Mouse (Mus musculus): Measurements from ENCODE around the gene Meis3.

The Meis3 gene

DNA sequence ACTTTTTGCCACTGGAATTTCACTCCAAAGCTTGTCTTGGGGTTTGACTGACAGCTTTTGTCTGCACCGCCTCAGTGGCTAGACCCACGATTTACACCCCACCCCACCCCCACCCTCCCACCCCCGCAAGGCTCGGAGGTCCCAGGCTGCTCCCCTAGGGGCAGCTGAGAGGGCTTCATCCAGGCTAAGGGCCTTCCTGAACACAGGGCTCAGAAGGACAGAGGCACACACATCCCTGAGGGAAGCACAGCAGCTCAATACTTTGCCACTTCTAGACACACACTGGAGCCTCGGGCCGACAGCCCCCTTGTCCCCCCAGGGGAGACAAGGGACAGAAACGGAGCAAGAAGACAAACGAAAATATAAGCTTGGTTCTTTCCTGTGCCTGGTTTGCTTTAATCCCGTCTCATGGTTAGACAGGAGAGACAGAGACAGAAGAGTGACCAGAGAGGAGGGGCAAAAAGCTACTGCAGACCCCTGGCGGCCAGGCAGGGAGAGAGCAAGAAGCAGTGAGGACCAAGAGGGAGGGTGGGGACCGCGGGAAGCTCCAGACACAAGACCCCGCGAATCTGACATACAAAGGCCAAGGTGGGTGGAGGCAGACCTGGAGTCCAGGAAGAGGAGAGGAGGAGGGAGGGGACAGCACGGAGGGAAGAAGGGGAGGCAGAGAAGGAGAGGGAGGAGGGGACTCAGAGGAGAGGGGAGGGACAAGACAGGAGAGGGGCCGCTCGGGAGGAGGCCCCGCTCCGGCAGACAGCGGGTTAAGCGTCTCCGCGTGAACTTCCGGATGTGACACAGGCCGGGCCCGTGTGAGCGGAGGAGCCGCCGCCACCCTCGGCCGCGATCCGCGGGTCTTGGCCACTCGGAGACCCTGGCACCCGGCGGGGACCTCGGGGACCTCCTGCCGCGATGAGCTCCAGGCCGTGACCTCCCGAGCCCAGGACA is at the start of gene Meis3:
Gene Meis3, plus strand, starts transcription at position 494 of the 945 bp plus-strand sequence.
- no peak for DNase-seq (ENCODE audit: low spot score)

DNA sequence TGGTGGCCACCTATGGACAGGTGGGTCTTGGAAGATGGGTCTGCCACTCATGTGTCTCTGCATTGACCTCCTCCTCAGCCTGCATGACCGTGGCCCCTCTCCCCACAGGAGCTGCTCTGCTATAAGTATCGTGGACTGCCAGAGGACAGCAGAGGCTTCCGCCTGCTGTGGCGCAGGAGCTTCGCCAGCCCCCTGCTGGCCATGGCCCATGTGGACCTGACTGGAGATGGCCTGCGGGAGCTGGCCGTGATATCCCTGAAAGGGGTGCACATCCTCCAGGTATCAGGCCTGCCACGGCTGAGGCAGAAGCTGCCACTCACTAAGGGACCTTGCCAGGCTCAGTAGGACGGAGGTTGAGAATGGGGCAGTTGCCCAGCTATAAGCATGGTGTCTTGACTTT is 49.1 kb upstream of the Meis3 start:
- DNase-seq (ENCODE audit: low spot score), result no peak

DNA sequence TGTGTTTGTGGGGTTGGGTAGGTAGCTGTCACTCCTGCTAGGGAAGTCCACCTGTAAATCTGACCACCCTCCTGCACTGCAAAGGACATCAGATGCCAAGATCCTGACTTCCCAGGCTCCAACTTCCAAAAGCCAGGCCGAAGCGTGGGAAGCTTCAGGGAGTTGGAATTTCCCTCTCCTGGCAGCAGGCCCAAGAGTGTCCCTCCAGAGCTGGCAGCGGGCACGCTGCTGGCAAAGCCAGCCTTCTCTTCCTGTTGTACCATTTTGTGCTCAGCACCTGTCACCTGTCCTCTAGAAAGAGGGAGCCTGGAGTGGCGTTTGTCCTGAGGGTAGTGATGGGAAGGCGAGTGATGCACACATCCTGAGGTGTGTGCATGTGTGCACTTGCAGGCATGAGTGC is 46.5 kb upstream of the Meis3 start:
- DNase-seq (ENCODE audit: low spot score), result no peak

DNA sequence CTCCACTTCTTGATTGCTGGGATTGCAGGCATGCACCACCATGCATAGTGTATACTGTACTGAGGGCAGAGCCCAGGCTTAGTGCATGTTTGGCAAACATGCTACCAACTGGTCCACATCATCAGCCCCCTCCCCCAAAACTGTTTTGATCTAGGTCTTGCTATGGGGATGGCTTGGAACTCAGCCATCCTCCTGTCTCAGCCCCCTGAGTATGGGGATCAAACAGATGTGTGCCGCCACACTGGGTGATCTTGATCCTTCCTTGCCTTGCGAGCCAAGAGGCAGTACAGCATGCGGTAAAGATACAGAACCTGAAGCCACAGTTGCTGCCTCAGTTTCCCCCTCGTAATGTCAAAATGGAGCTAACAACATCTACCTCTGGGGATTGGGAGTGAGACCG is 46.0 kb upstream of the Meis3 start:
- no peak for DNase-seq (ENCODE audit: low spot score)

DNA sequence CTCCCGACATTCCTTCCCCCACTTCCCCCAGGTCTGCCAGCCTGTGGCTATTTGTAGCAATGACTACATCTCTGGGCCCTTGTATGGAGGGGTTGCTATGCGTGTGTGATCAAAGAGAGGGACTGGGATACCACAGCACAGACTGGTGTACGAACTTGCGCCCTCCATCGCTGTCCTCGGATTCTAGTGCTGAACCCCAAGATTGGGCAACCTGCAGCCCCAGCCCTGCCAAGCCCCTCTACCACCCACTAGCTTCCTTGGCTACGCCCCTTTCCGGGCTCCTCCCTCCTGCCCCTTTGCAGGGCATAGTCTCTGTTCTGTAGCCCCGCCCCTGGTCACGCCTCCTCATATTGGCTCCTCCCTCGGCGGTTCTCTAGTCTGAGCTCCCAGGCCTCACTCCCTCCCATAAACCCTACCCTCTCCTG is 45.5 kb upstream of the Meis3 start, which contains the start of gene Slc8a2:
Gene Slc8a2, plus strand, starts transcription at position 406 of the 425 bp plus-strand sequence.
- DNase-seq (ENCODE audit: low spot score), result peak; percentile 47

DNA sequence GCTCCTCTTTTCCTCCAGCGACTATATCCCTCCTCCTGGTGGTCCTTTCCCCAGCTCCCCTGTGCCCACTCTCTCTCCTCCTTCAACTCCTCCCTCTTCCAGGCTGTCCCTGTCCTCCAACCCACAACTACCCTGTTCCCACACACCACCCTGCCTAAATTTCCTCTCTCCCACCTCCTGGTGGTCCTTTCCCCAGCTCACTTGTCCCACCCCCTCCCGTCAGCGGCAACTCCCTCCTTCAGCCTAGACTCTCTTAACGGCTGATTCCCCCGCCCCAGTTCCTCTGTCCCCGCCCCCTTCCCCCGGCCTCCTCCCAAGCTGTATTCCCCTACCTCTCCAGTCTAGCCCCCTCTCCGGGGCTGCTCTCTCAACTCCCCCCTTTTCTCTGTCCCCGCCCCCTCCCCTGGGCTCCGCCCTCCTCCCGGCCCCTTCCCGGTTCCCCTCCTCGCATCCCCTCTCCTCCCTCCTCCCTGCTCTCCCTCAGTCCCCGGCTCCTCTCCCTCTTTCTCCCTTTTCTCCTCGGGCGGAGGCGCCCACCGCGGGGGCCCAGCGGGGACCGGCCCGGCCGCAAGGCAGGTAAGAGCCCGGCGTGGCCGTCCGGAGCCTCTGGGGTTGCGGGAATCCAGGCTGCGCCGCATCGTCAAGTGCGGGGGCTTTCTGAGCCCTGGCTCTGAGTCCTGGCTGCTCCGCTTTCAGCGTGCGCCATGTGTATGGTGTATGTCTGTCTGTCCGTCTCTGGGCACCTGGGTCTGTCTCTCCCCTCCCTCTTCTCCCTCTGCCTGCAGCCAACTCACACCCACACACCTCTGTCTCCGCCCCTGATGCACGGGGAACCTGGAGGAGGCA is 44.8 kb upstream of the Meis3 start:
- DNase-seq (ENCODE audit: low spot score), result no peak

DNA sequence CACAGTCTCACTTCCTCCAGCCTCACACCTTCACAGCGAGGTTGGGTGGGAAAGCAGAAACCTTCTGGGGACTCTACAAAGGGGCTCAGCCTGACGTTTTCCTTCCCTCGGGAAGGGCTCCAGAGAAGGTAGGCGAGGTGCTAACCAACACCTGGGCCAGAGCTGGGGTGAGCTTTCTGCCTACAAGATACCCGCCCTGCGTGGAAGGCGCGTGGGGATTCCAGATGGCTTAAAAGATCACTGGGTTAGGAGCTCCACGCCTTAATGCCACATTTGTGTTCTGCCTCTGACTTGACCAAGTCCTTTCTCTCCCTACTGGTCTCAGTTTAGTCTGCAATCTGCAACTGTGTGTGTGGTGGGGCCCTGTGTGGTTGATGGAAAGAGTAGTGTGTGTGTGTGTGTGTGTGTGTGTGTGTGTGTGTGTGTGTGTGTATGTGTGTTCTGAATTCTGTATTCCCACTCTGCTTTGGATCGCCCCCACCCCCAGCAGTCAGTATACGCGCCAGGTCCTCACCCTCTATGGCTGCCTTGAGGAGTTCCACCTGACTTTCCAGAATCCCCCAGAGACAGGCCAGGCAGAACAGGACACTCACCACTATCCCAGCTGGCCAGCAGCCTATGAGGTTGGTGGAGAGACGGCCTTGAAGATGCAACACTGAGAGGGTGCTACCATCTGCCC is 43.8 kb upstream of the Meis3 start:
- no peak for DNase-seq (ENCODE audit: low spot score)

DNA sequence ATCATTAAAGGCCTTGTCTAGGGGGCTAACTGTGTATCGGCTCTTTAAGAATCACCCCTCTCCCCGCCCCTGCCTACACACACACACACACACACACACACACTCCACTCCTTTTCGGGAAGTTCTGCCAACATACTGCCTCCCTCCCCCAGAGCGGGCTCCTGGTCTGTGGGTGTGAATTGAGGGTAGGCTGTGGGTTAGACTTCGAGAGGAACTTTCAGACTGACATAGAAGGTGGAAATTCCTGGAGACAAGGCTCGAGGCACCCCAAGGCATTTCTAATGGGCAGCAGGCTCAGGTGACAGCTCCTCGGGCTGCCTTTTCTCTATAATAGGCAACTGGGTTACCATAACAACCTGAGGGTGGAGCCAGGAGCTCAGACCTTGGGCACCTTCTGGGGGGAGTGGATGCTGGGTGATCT is 42.7 kb upstream of the Meis3 start:
- no peak for DNase-seq (ENCODE audit: low spot score)

DNA sequence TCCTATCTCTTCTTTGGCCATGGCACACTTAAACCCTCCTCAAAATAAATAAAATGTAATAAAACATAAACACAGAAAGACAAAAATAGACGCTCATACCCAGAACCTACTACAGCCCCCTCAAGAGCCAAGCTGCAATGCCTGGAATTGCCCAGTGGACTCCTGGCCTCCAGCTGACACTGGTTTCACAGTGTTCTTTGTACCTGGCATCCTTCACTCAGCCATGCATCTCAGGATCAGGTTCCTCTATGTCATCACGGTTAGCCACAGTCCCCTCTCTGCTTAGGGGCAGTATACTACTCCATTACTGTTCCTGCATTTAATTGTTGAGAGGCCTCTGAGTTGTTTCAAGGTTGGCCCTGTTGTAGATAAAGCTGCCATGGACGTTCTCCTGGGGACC is 42.0 kb upstream of the Meis3 start:
- DNase-seq (ENCODE audit: low spot score), result no peak

DNA sequence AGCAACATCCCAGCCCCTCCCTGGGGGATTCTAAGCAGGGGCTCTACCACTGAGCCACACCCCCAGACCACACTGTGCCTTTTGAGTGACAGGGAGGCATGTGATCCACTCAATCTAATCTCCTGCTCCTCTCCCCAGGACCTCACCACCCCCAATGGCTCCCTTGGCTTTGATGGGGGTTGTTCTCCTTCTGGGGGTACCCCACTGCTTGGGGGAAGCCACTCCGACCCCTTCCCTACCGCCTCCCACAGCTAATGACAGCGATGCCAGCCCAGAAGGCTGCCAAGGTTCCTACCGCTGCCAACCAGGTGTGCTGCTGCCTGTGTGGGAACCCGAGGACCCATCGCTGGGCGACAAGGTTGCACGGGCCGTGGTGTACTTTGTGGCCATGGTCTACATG is 41.2 kb upstream of the Meis3 start:
- DNase-seq (ENCODE audit: low spot score), result no peak

DNA sequence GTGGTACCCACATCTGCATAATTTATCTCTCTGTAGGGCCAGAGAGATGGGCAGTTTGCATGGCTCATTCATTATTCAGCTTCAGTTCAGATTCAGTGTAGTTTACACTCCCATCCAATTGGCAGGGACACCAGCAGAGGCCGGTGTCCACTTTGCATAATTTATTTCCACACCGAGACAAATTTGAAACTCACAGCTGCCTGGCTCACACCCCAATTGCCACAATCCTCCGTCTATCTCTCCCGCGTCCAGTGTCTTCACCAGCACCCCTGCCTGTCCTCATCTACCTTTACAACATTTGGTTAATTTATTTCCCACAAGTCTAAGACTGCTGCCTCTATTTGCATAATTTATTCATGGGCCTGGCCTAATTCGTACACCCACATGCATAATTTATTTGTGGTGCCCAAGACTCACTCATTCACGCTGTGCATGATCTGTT is 39.9 kb upstream of the Meis3 start:
- no peak for DNase-seq (ENCODE audit: low spot score)

DNA sequence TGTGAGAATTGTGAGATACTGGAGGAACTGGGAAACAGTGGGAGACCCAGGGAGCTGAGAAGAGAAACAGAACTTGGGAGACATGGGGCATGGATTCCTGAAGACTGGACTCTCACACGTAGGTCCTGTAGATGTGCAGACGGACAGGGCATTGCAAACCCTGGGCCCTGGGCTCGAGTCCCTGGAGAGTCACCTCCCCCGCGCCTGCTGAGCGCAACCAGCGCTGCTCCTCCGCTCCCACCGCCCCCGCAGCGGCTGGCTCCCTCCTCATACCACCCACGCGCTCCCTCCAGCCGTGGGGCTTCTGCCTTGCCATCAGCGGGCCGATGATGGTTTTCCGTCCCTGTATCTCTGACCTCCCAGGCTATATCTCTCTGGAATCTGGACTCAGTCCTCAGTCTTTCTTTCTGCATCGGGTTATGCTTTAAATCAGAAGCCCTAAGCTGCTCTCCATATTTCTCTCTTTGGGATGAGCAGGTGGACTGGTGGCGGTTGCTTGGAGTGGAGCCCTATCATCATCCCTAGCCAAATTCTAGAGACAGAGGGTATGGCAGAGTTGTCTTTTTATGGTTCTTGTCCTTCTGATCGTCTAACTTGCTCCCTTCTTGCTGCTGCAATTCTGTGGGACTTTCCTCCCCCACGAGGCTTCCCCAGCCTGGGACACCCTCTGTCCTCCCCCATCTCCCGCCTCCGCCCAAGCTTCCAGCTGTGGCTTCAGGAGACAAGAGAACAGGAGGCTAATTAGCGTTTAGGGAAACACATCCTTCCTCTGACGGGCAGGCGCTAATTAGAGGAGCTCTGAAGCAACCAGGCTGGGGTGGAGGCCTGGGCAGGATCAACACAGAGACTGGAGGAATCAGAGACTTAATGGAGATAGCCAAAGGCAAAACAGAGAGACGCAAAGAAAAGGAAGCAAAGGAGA is 28.1 kb upstream of the Meis3 start:
- DNase-seq (ENCODE audit: low spot score), result no peak

DNA sequence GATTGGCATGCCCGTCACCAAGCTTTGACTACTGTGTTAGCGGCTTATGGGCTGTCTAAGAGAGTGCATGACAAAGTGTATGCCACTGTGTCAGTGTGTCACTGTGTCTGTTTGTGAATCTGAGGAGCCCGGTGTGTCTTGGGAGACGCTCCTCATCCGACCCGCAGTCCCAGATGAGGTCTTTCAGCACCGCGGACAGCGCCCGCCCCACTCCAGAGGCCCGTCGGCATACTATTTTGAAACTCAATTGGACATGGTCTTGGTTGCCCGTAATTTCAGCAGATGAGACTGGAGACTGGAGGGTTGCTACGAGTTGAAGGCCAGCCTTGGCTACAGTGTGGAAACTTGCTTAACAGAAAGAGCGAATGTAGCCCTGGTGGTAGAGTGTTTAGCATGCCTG is 27.2 kb upstream of the Meis3 start:
- DNase-seq (ENCODE audit: low spot score), result no peak

DNA sequence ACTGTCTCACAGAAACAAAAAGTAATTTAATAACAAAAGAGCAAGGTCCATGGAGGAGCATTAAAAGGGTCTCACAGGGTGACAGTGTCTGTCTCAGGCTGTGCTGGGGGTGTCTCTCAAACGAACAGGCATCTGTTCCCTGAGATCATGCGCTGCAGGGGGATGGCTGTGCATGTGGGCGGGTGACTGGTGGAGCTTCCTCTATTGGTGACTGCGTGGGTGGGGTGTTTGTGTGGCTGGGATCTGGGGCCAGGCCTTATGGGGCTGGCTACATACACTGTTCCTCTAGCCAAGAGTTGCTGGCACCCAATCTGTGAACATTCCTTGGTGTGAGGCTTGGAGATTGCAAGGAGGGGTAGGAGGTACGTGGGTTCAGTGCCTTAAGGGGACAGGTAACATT is 25.6 kb upstream of the Meis3 start:
- DNase-seq (ENCODE audit: low spot score), result no peak

DNA sequence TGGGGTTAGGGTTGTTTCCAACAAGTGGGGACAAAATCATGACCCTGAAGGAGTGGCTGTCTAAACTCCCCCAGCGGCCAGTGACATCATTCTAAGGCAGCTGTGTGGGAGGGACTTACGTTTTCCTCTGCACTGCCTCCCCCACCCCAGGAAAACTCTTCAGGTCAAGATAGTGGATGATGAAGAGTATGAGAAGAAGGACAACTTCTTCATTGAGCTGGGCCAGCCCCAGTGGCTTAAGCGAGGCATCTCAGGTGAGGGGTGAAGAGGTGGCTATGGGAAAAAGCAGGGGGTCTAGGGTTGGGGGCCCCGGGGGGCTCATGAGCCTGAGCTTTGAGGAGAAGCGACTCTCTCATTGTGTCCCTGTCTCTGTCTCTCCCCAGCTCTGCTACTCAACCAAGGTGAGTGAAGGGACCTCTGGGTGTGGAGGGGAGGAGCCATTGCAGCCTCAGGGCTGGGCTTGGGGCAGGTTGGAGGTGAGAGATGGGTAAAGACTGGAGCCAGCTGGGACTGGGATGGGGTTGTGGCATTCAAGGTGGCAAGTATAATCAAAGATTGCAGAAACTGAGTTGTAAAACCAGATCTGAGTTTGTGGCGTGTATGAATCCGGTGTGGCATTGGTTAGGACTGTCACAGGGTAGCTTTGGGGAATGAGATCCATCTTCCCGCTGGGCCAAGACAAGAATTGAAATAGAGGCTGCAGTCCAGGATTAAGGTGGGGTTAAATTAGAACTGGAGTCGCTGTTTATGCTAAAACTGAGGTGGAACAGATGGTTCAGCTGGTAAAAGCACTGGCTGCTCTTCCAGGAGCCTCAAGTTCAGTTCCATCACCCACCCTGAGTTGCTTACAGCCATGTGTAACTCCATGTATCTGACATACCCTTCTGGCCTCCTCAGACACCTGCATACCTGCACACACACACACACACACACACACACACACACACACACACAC is 24.4 kb upstream of the Meis3 start:
- DNase-seq (ENCODE audit: low spot score), result no peak

DNA sequence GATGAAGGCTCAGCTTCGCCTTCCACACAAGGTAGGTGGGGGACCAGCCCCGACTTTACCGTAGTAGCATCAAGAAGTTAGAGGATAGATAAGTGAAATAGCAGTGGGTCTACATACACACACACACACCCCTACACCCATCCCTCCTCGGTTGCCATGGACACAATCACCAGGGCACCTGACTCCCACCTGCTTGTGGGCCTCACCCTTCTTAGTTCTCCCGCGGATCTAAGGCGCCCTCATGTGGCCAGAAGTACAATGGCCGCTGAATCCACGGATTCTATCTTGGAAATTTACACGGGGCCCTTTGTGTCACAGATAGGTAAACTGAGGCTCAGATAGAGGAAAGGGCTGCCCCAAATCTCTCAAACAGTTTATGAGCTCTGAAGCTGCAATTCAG is 21.4 kb upstream of the Meis3 start:
- no peak for DNase-seq (ENCODE audit: low spot score)

DNA sequence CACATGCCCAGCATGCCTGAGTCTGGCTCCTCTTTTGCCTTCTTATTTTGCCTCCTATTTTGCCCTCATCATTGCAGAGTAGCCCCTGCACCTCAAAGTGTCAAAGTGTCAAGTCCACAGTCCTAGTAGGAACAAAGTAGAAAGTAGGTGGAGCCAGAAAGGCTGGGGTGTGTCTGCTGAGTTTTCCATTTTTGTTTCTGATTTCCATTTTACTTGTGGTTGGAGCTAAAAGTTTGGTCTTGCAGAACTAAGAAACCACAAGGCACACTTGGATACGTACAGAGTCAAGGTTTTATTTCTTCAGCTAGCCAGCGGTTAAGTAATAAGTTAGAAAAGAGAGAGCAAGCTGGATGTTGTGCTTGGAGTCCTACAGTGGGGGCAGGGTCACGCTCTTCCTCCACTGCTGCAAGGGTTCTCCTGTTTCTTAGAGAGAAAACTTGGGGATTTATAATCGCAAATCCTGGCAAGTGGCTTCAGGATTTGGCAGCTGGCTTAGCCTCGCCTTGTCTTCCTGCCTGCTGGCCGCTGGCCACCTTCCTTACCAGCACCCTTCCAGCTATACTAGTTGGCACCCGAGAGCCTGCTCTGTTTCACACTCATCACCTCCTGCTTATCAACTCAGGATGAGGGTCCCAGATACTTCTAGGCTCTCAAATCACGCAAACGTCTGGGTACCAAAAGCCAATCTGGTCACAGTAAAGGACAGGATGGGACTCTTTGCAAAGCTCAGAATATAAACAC is 19.6 kb upstream of the Meis3 start:
- no peak for DNase-seq (ENCODE audit: low spot score)

DNA sequence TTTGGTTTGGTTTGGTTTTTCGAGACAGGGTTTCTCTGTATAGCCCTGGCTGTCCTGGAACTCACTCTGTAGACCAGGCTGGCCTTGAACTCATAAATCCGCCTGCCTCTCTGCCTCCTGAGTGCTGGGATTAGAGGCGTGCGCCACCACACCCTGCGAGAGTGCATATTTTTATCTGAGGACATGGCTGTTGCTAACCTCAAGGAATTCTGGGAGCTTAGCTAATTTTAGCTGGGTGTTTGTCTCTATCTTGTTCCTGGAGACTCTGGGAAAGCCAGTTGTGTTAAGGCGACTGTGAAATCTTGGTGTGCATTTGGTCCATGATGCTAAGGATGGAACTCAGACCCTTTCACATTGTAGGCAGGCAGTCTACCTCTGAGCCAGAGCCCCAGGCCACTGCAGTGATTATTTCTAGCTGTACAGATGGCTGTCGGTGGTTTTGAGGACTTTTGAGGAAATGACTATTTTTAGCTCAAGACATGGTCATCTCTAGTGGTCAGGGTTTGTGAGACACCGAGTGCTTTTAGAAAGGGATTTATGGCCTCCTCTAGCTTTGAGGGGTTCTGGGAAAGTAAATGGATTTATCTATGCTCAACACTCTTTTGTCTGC is 18.7 kb upstream of the Meis3 start:
- no peak for DNase-seq (ENCODE audit: low spot score)

DNA sequence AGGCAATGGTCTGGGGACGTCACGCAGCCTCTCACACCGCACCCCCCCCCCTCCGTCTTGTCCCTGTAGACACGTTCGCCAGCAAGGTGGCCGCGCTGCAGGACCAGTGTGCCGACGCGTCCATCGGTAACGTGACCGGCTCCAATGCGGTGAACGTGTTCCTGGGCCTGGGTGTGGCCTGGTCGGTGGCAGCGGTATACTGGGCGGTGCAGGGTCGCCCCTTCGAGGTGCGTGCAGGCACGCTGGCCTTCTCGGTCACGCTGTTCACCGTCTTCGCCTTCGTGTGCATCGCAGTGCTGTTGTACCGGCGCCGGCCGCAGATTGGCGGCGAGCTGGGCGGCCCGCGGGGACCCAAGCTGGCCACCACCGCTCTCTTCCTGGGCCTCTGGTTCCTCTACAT is 16.2 kb upstream of the Meis3 start:
- no peak for DNase-seq (ENCODE audit: low spot score)

Data from urinary bladder, postnatal 10 days (tissue).